Mouse (Mus musculus): Measurements from ENCODE around the gene Epb42. TPM values are rescaled to one million over a fixed set of nuclear protein-coding genes. Genes with fewer than 3 reads are reported as not detected.
"Not testable (repeated sequence)": the region's sequence is repeated elsewhere in the genome, so short reads cannot be mapped to it uniquely, and the experiment has no call there.

Gene Epb42
- polyA plus RNA-seq, 1 experiment from 2014 or later = 0.80 TPM

- ATAC-seq (ENCODE audit: low FRiP score, low TSS enrichment) = no peak
- Histone ChIP-seq H3K27ac (ENCODE audit: low read length) (no peak overlapping the region), H3K36me3 (ENCODE audit: insufficient read depth, low read length) (no peaks in the 10 kb centered on the region), H3K9ac (replicated peaks; ENCODE audit: low read length) (no peak overlapping the region), H3K27me3 (ENCODE audit: insufficient read depth, low read length) (no peaks in the 10 kb centered on the region), H3K9me3 (ENCODE audit: low read length) (no peaks in the 10 kb centered on the region), H3K4me2 (replicated peaks; ENCODE audit: low read depth, low read length) (peak overlapping the region; percentile 33), H3K4me1 (ENCODE audit: insufficient read depth, low read length) (peaks cover 22% of the 10 kb centered on the region), H3K4me3 (ENCODE audit: low read length) (no peak overlapping the region)
- 15% methylated on average over 5 of the region's 5 CpGs for WGBS
Observed at GRCm38 (mm10) chr2:120972964-120973363, 63.9 kb downstream of the Epb42 start.

- 92% methylated on average over 8 of the region's 8 CpGs for WGBS
- H3K27me3 ChIP-seq (ENCODE audit: insufficient read depth, low read length); H3K9me3 ChIP-seq (ENCODE audit: low read length); H3K9ac ChIP-seq (replicated peaks; ENCODE audit: low read length); H3K4me2 ChIP-seq (replicated peaks; ENCODE audit: low read depth, low read length); H3K36me3 ChIP-seq (ENCODE audit: insufficient read depth, low read length); H3K4me3 ChIP-seq (ENCODE audit: low read length); H3K27ac ChIP-seq (ENCODE audit: low read length); ATAC-seq (ENCODE audit: low FRiP score, low TSS enrichment): not testable (repeated sequence)
- H3K4me1 ChIP-seq (ENCODE audit: insufficient read depth, low read length) = peaks cover 22% of the 10 kb centered on the region
Observed at GRCm38 (mm10) chr2:120972257-120972656, 64.6 kb downstream of the Epb42 start.

DNA sequence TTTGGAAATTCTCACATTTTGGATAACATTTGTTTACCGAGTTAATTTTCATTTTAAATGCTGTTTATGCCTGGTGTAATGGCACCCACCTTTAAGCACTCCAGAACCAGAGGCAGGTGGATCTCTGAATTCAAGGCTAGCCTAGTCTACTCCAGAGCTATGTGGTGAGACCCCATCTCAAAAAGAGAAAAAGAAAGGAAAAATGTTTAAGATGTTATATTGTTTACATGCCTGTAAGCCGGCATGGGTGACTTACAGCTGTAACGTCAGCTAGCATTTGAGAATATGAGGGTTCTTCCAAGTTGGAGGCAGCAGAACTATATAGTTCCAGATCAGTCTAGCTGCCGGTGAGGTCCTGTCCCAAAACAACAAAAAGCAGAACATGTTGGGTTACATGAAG, 65.1 kb downstream of the Epb42 start:
- no peak for ATAC-seq (ENCODE audit: low FRiP score, low TSS enrichment)
- Histone ChIP-seq H3K27me3 (ENCODE audit: insufficient read depth, low read length) (no peaks in the 10 kb centered on the region), H3K9ac (replicated peaks; ENCODE audit: low read length) (no peak overlapping the region), H3K9me3 (ENCODE audit: low read length) (no peaks in the 10 kb centered on the region), H3K4me1 (ENCODE audit: insufficient read depth, low read length) (peaks cover 22% of the 10 kb centered on the region), H3K36me3 (ENCODE audit: insufficient read depth, low read length) (no peaks in the 10 kb centered on the region), H3K4me2 (replicated peaks; ENCODE audit: low read depth, low read length) (no peak overlapping the region), H3K4me3 (ENCODE audit: low read length) (no peak overlapping the region), H3K27ac (ENCODE audit: low read length) (no peak overlapping the region)
- WGBS = 91% methylated on average over 4 of the region's 4 CpGs

DNA sequence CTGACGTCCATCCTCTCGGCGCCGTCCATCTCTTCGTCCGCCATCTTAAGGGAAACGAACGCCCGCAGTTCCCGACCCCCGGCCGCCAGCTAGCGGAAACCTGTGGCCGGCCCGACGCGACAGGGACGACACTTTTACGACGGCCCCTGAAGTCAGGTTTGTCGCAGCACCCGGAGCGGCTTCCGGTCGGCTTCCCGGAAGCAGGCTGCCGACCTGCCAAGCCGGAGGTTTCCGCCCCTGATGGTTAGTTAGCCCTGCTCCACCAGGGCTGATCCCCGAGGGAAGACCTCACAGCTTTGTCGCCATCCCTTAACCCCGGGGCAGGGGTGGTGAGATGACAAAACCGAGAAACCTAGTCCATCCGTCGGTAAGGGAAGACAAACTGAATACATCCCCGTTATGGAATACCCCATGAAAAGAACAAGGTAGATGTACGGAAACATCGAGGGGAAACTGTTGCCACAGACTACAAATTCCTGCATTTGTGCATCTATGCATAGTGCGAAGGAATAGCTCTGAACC, 66.3 kb downstream of the Epb42 start, which contains the start of gene Ubr1:
Ubr1 (minus strand) TSS at position 157 of the 522 bp plus-strand sequence.
- H3K4me1 ChIP-seq (ENCODE audit: insufficient read depth, low read length) = peaks cover 22% of the 10 kb centered on the region
- H3K9ac ChIP-seq (replicated peaks; ENCODE audit: low read length) = peak within 1 kb of the TSS; percentile 92
- H3K27ac ChIP-seq (ENCODE audit: low read length) = peak within 1 kb of the TSS; percentile 88
- ATAC-seq (ENCODE audit: low FRiP score, low TSS enrichment) = peak; percentile 92
- peak within 1 kb of the TSS; percentile 76 for H3K4me2 ChIP-seq (replicated peaks; ENCODE audit: low read depth, low read length)
- no peaks in the 10 kb centered on the region for H3K9me3 ChIP-seq (ENCODE audit: low read length)
- peak within 1 kb of the TSS; percentile 86 for H3K4me3 ChIP-seq (ENCODE audit: low read length)
- WGBS = under 1% methylated on average over 39 of the region's 39 CpGs
- no peaks in the 10 kb centered on the region for H3K27me3 ChIP-seq (ENCODE audit: insufficient read depth, low read length)
- no peaks in the 10 kb centered on the region for H3K36me3 ChIP-seq (ENCODE audit: insufficient read depth, low read length)

- peak overlapping the region; percentile 92 for H3K9ac ChIP-seq (replicated peaks; ENCODE audit: low read length)
- peak overlapping the region; percentile 88 for H3K27ac ChIP-seq (ENCODE audit: low read length)
- H3K4me2 ChIP-seq (replicated peaks; ENCODE audit: low read depth, low read length) = peak overlapping the region; percentile 76
- peaks cover 22% of the 10 kb centered on the region for H3K4me1 ChIP-seq (ENCODE audit: insufficient read depth, low read length)
- no peaks in the 10 kb centered on the region for H3K9me3 ChIP-seq (ENCODE audit: low read length)
- peak; percentile 50 for ATAC-seq (ENCODE audit: low FRiP score, low TSS enrichment)
- under 1% methylated on average over 23 of the region's 23 CpGs for whole genome bisulfite sequencing
- peak overlapping the region; percentile 86 for H3K4me3 ChIP-seq (ENCODE audit: low read length)
- H3K36me3 ChIP-seq (ENCODE audit: insufficient read depth, low read length) = no peaks in the 10 kb centered on the region
- H3K27me3 ChIP-seq (ENCODE audit: insufficient read depth, low read length) = no peaks in the 10 kb centered on the region
Observed at GRCm38 (mm10) chr2:120970045-120970539, 66.8 kb downstream of the Epb42 start.

Small RNA genes lying within 50 kb of the gene (microRNA-seq; reads per million reads assigned to microRNA genes)
- not detected for gene Gm44325

Other genes starting within 250 kb of the Epb42 start
- 5.7 and 6.3 TPM in 2 replicates for gene Cdan1, start 186.9 kb downstream of the Epb42 start, polyA plus RNA-seq (2015; fragmentation: Nextera tagmentation; extraction: Ambion mirVana)
- 2.9 and 3.0 TPM in 2 replicates for gene Ttbk2, start 186.5 kb downstream of the Epb42 start, polyA plus RNA-seq (2015; fragmentation: Nextera tagmentation; extraction: Ambion mirVana)
- gene Ubr1, start 66.4 kb downstream of the Epb42 start, polyA plus RNA-seq (2015; fragmentation: Nextera tagmentation; extraction: Ambion mirVana) = 27.3 and 31.0 TPM in 2 replicates
- gene Tmem62, start 60.1 kb downstream of the Epb42 start, polyA plus RNA-seq (2015; fragmentation: Nextera tagmentation; extraction: Ambion mirVana) = 5.3 and 5.8 TPM in 2 replicates
- gene Ccndbp1, start 28.7 kb downstream of the Epb42 start, polyA plus RNA-seq (2015; fragmentation: Nextera tagmentation; extraction: Ambion mirVana) = 49.3 and 55.6 TPM in 2 replicates
- gene Tgm5, start 48.8 kb upstream of the Epb42 start, polyA plus RNA-seq (2015; fragmentation: Nextera tagmentation; extraction: Ambion mirVana) = 5.6 and 6.7 TPM in 2 replicates
- 0.28 and 0.30 TPM in 2 replicates for gene Tgm7, start 72.7 kb upstream of the Epb42 start, polyA plus RNA-seq (2015; fragmentation: Nextera tagmentation; extraction: Ambion mirVana)
- gene Adal, start 103.4 kb upstream of the Epb42 start, polyA plus RNA-seq (2015; fragmentation: Nextera tagmentation; extraction: Ambion mirVana) = 23.9 and 26.2 TPM in 2 replicates
- 26.3 and 28.4 TPM in 2 replicates for gene Lcmt2, start 103.6 kb upstream of the Epb42 start, polyA plus RNA-seq (2015; fragmentation: Nextera tagmentation; extraction: Ambion mirVana)
- gene Tubgcp4, start 133.6 kb upstream of the Epb42 start, polyA plus RNA-seq (2015; fragmentation: Nextera tagmentation; extraction: Ambion mirVana) = 56.9 and 69.4 TPM in 2 replicates
- gene Zscan29, start 134.1 kb upstream of the Epb42 start, polyA plus RNA-seq (2015; fragmentation: Nextera tagmentation; extraction: Ambion mirVana) = 12.1 and 15.6 TPM in 2 replicates
- 64.0 and 71.5 TPM in 2 replicates for gene Trp53bp1, start 234.3 kb upstream of the Epb42 start, polyA plus RNA-seq (2015; fragmentation: Nextera tagmentation; extraction: Ambion mirVana)